Mouse (Mus musculus) lung, adult 2 months (tissue): ENCODE results near the gene Sars.

Source experiments
- CTCF ChIP-seq: fragments of 200-500 bp; IDR thresholded peaks from 2 replicates; pipeline ENCODE4 v1.5.1; 2011; ENCODE audit warnings: mild to moderate bottlenecking, low read length, control low read depth; ENCODE audit not compliant: insufficient read depth
- POLR2A ChIP-seq: fragments of 200-500 bp; IDR thresholded peaks from 2 replicates; pipeline ENCODE4 v1.6.1; 2011; ENCODE audit warnings: low read depth, mild to moderate bottlenecking, control low read depth, low read length, borderline replicate concordance; ENCODE audit errors: extremely low read depth

GRCm38 (mm10) chr3:108489968-108490367, 45.0 kb upstream of the Sars start:
- TF ChIP-seq CTCF (peak; percentile 24; the same call in 1 of the 2 replicates), POLR2A (no peak)
